Mouse (Mus musculus) forebrain, embryonic 14.5 days (tissue): ENCODE measurements around the gene Ift81. TPM values are rescaled to one million over a fixed set of nuclear protein-coding genes. Genes with fewer than 3 reads are reported as not detected.
A peak's percentile ranks its signal among the peaks of the same experiment; 100 is the strongest.

Source experiments
- ATAC-seq: fragments of 200-750 bp; cut with Nextera tagmentation; 2 replicates; pipeline ENCODE4 v1.8.0; 2017; ENCODE audit warnings: mild to moderate bottlenecking, moderate library complexity
- DNase-seq: peaks from one replicate; pipeline ENCODE4 v3.0.0-alpha.2; 2015; ENCODE audit warnings: low spot score
- H3K27ac ChIP-seq: fragments of 300-500 bp; sonication (generic); 2 replicates; pipeline ENCODE4 v1.5.1; 2014; ENCODE audit warnings: low read depth, mild to moderate bottlenecking, control low read depth, low read length, moderate library complexity
- H3K27me3 ChIP-seq: fragments of 300-500 bp; sonication (generic); replicated peaks from 2 replicates; pipeline ENCODE4 v1.6.1; 2014; ENCODE audit warnings: low read length, control low read depth, mixed read lengths; ENCODE audit not compliant: control insufficient read depth, insufficient read depth
- H3K36me3 ChIP-seq: fragments of 300-500 bp; sonication (generic); 2 replicates; pipeline ENCODE4 v1.6.1; 2014; ENCODE audit warnings: low read length, control low read depth; ENCODE audit not compliant: control insufficient read depth, insufficient read depth
- H3K4me1 ChIP-seq: fragments of 300-500 bp; sonication (generic); 2 replicates; pipeline ENCODE4 v1.6.1; 2014; ENCODE audit warnings: antibody characterized with exemption, low read length, control low read depth; ENCODE audit not compliant: control insufficient read depth, insufficient read depth
- H3K4me2 ChIP-seq: fragments of 300-500 bp; sonication (generic); 2 replicates; pipeline ENCODE4 v1.6.1; 2014; ENCODE audit warnings: mild to moderate bottlenecking, control low read depth, low read length
- H3K4me3 ChIP-seq: fragments of 300-500 bp; sonication (generic); 2 replicates; pipeline ENCODE4 v1.5.1; 2014; ENCODE audit warnings: low read depth, low read length, control low read depth
- H3K9ac ChIP-seq: fragments of 300-500 bp; sonication (generic); 2 replicates; pipeline ENCODE4 v1.6.1; 2014; ENCODE audit warnings: mild to moderate bottlenecking, low read length, control low read depth, moderate library complexity
- H3K9me3 ChIP-seq: fragments of 300-500 bp; sonication (generic); replicated peaks from 2 replicates; pipeline ENCODE4 v1.6.1; 2016; ENCODE audit warnings: low read length, control low read depth, mixed read lengths; ENCODE audit not compliant: control insufficient read depth
- WGBS: fragments of 180-500 bp; shearing (Covaris S2); extraction: QIAGEN DNeasy Blood & Tissue Kit; methylation state at CpG from one replicate; pipeline ENCODE4 v1.1.7; 2014; 5-methylcytosine and 5-hydroxymethylcytosine counted together
- polyA plus RNA-seq: library from polyadenylated mRNA; unstranded; fragments of >200 nt; fragmentation: Nextera tagmentation; extraction: Ambion mirVana; gene quantifications from 2 replicates; pipeline ENCODE4 v1.2.1, GENCODE M21; 2014

Ift81 gene
- polyA plus RNA-seq, 1 experiment from 2014 or later = 48.9 TPM

GRCm38 (mm10) chr5:122548671-122549070 is 65.6 kb downstream of the Ift81 start:
- no peak for ATAC-seq
- Histone ChIP-seq H3K9me3 (no peaks in the 10 kb centered on the region), H3K27me3 (no peaks in the 10 kb centered on the region), H3K4me3 (no peak overlapping the region), H3K4me1 (no peaks in the 10 kb centered on the region), H3K36me3 (0 out of 2 replicates have a peak, but pooled peaks cover 7% of the 10 kb centered on the region), H3K4me2 (no peak overlapping the region), H3K9ac (no peak overlapping the region), H3K27ac (no peak overlapping the region)
- 68% methylated on average over 6 of the region's 6 CpGs for WGBS
- no peak for DNase-seq

- 22% methylated on average over 6 of the region's 6 CpGs for WGBS
- no peaks in the 10 kb centered on the region for H3K9me3 ChIP-seq
- H3K4me3 ChIP-seq = no peak overlapping the region
- no peak overlapping the region for H3K4me2 ChIP-seq
- no peaks in the 10 kb centered on the region for H3K27me3 ChIP-seq
- ATAC-seq (no peak), DNase-seq (no peak)
- H3K4me1 ChIP-seq = no peaks in the 10 kb centered on the region
- H3K9ac ChIP-seq = no peak overlapping the region
- H3K27ac ChIP-seq = no peak overlapping the region
- H3K36me3 ChIP-seq = 0 out of 2 replicates have a peak, but pooled peaks cover 4% of the 10 kb centered on the region
Measured at GRCm38 (mm10) chr5:122547810-122548209, 66.5 kb downstream of the Ift81 start.

- DNase-seq = peak; percentile 41
- 57% methylated on average over 7 of the region's 7 CpGs for WGBS
- Histone ChIP-seq H3K4me1 (no peaks in the 10 kb centered on the region), H3K9ac (no peak overlapping the region), H3K27me3 (no peaks in the 10 kb centered on the region), H3K36me3 (0 out of 2 replicates have a peak, but pooled peaks cover 4% of the 10 kb centered on the region), H3K27ac (no peak overlapping the region; the same call in 1 of the 2 replicates), H3K4me2 (no peak overlapping the region), H3K4me3 (no peak overlapping the region), H3K9me3 (no peaks in the 10 kb centered on the region)
- ATAC-seq = no peak
Measured at GRCm38 (mm10) chr5:122547251-122547714, 67.0 kb downstream of the Ift81 start.

GRCm38 (mm10) chr5:122543392-122543791 is 70.9 kb downstream of the Ift81 start:
- ATAC-seq (no peak), DNase-seq (no peak)
- Histone ChIP-seq H3K36me3 (0 out of 2 replicates have a peak, but pooled peaks cover 4% of the 10 kb centered on the region), H3K4me3 (no peak overlapping the region), H3K4me1 (no peaks in the 10 kb centered on the region), H3K9ac (no peak overlapping the region), H3K27me3 (no peaks in the 10 kb centered on the region), H3K9me3 (no peaks in the 10 kb centered on the region), H3K4me2 (no peak overlapping the region), H3K27ac (no peak overlapping the region)
- WGBS = 91% methylated on average over 6 of the region's 6 CpGs

GRCm38 (mm10) chr5:122541871-122542270 is 72.4 kb downstream of the Ift81 start:
- WGBS = 87% methylated on average over 8 of the region's 8 CpGs
- ATAC-seq = no peak
- H3K4me3 ChIP-seq = no peak overlapping the region
- H3K27me3 ChIP-seq = no peaks in the 10 kb centered on the region
- DNase-seq = no peak
- H3K4me1 ChIP-seq = no peaks in the 10 kb centered on the region
- no peak overlapping the region for H3K4me2 ChIP-seq
- no peak overlapping the region for H3K9ac ChIP-seq
- 0 out of 2 replicates have a peak, but pooled peaks cover 7% of the 10 kb centered on the region for H3K36me3 ChIP-seq
- no peak overlapping the region for H3K27ac ChIP-seq
- no peaks in the 10 kb centered on the region for H3K9me3 ChIP-seq

- no peak for DNase-seq
- no peaks in the 10 kb centered on the region for H3K4me1 ChIP-seq
- 0 out of 2 replicates have a peak, but pooled peaks cover 7% of the 10 kb centered on the region for H3K36me3 ChIP-seq
- no peak for ATAC-seq
- 85% methylated on average over 11 of the region's 11 CpGs for WGBS
- H3K4me2 ChIP-seq = no peak overlapping the region
- no peak overlapping the region for H3K4me3 ChIP-seq
- no peak overlapping the region for H3K27ac ChIP-seq
- H3K9ac ChIP-seq = no peak overlapping the region
- H3K9me3 ChIP-seq = no peaks in the 10 kb centered on the region
- H3K27me3 ChIP-seq = no peaks in the 10 kb centered on the region
Measured at GRCm38 (mm10) chr5:122538077-122538476, 76.2 kb downstream of the Ift81 start.

- no peak overlapping the region for H3K4me3 ChIP-seq
- WGBS = 98% methylated on average over 5 of the region's 5 CpGs
Measured at GRCm38 (mm10) chr5:122537654-122538053, 76.7 kb downstream of the Ift81 start.

GRCm38 (mm10) chr5:122533884-122534283 is 80.4 kb downstream of the Ift81 start:
- Histone ChIP-seq H3K36me3 (0 out of 2 replicates have a peak, but pooled peaks cover 4% of the 10 kb centered on the region), H3K4me1 (no peaks in the 10 kb centered on the region), H3K4me2 (no peak overlapping the region), H3K27me3 (no peaks in the 10 kb centered on the region), H3K4me3 (no peak overlapping the region), H3K9ac (no peak overlapping the region), H3K9me3 (no peaks in the 10 kb centered on the region), H3K27ac (no peak overlapping the region)
- DNase-seq (no peak), ATAC-seq (no peak)
- 69% methylated on average over 8 of the region's 8 CpGs for WGBS

More at GRCm38 (mm10) chr5:122537654-122538053, 76.7 kb downstream of the Ift81 start:
- Histone ChIP-seq H3K9me3 (no peaks in the 10 kb centered on the region), H3K27ac (no peak overlapping the region), H3K4me1 (no peaks in the 10 kb centered on the region), H3K27me3 (no peaks in the 10 kb centered on the region), H3K4me2 (no peak overlapping the region), H3K9ac (no peak overlapping the region), H3K36me3 (0 out of 2 replicates have a peak, but pooled peaks cover 7% of the 10 kb centered on the region)
- DNase-seq = no peak
- ATAC-seq = no peak

- no peak for ATAC-seq
Measured at GRCm38 (mm10) chr5:122529913-122530604, 84.3 kb downstream of the Ift81 start.

More at GRCm38 (mm10) chr5:122529913-122530604, 84.3 kb downstream of the Ift81 start:
- Histone ChIP-seq H3K27ac (no peak overlapping the region), H3K9ac (no peak overlapping the region), H3K4me3 (no peak overlapping the region), H3K4me2 (no peak overlapping the region), H3K27me3 (no peaks in the 10 kb centered on the region), H3K4me1 (no peaks in the 10 kb centered on the region), H3K9me3 (no peaks in the 10 kb centered on the region), H3K36me3 (no peaks in the 10 kb centered on the region)
- 82% methylated on average over 9 of the region's 9 CpGs for WGBS
- no peak for DNase-seq
